Mouse (Mus musculus) stomach, postnatal 0 days (tissue): Measurements from ENCODE around the gene Tspan32. TPM values are rescaled to one million over a fixed set of nuclear protein-coding genes. Genes with fewer than 3 reads are reported as not detected.

Source experiments
- ATAC-seq: fragments of 200-750 bp; cut with Nextera tagmentation; 2 replicates; pipeline ENCODE4 v1.8.0; 2017; ENCODE audit not compliant: low FRiP score, low TSS enrichment
- DNase-seq: peaks from one replicate; pipeline ENCODE4 v3.0.0-alpha.2; 2016; ENCODE audit warnings: low spot score
- H3K27ac ChIP-seq: fragments of 300-500 bp; sonication (generic); replicated peaks from 2 replicates; pipeline ENCODE4 v1.5.1; 2014; ENCODE audit warnings: mild to moderate bottlenecking, control low read depth
- H3K27me3 ChIP-seq: fragments of 300-500 bp; sonication (generic); 2 replicates; pipeline ENCODE4 v1.6.1; 2014; ENCODE audit warnings: low read length; ENCODE audit not compliant: control insufficient read depth, insufficient read depth
- H3K36me3 ChIP-seq: fragments of 300-500 bp; sonication (generic); 2 replicates; pipeline ENCODE4 v1.6.1; 2014; ENCODE audit warnings: low read length, mixed read lengths; ENCODE audit not compliant: control insufficient read depth, insufficient read depth
- H3K4me1 ChIP-seq: fragments of 300-500 bp; sonication (generic); replicated peaks from 2 replicates; pipeline ENCODE4 v1.6.1; 2014; ENCODE audit warnings: antibody characterized with exemption; ENCODE audit not compliant: control insufficient read depth, insufficient read depth
- H3K4me2 ChIP-seq: fragments of 300-500 bp; sonication (generic); replicated peaks from 2 replicates; pipeline ENCODE4 v1.6.1; 2014; ENCODE audit warnings: low read depth, mild to moderate bottlenecking, control low read depth, moderate library complexity
- H3K4me3 ChIP-seq: fragments of 300-500 bp; sonication (generic); 2 replicates; pipeline ENCODE4 v1.5.1; 2014; ENCODE audit warnings: low read depth, low read length, control low read depth
- H3K9ac ChIP-seq: fragments of 300-500 bp; sonication (generic); 2 replicates; pipeline ENCODE4 v1.6.1; 2014; ENCODE audit warnings: mild to moderate bottlenecking, low read length, control low read depth, mixed read lengths
- H3K9me3 ChIP-seq: fragments of 300-500 bp; sonication (generic); 2 replicates; pipeline ENCODE4 v1.6.1; 2016; ENCODE audit warnings: low read length; ENCODE audit not compliant: control insufficient read depth
- CTCF ChIP-seq: IDR thresholded peaks from 2 replicates; pipeline ENCODE4 v1.5.1; 2016; ENCODE audit warnings: antibody characterized with exemption, low read depth, mild to moderate bottlenecking, moderate library complexity
- EP300 ChIP-seq: optimal IDR thresholded peaks from 2 replicates; pipeline ENCODE3; 2016; ENCODE audit warnings: antibody characterized with exemption
- WGBS: fragments of 180-500 bp; shearing (Covaris S2); extraction: QIAGEN DNeasy Blood & Tissue Kit; methylation state at CpG from one replicate; pipeline ENCODE4 v1.1.7; 2014; 5-methylcytosine and 5-hydroxymethylcytosine counted together
- polyA plus RNA-seq: library from polyadenylated mRNA; unstranded; fragments of >200 nt; fragmentation: Nextera tagmentation; extraction: Ambion mirVana; gene quantifications from 2 replicates; pipeline ENCODE4 v1.2.1, GENCODE M21; 2015

Gene Tspan32
- polyA plus RNA-seq, 1 experiment from 2014 or later = 0.61 TPM

- Histone ChIP-seq H3K36me3 (no peaks in the 10 kb centered on the region), H3K4me2 (no peak overlapping the region), H3K9me3 (no peaks in the 10 kb centered on the region), H3K4me3 (no peak overlapping the region), H3K9ac (no peak overlapping the region), H3K4me1 (no peaks in the 10 kb centered on the region), H3K27me3 (no peaks in the 10 kb centered on the region), H3K27ac (no peak overlapping the region)
- no peak for DNase-seq
- WGBS = 63% methylated on average over 7 of the region's 7 CpGs
- ATAC-seq = no peak
- TF ChIP-seq CTCF (no peak), EP300 (no peak)
Measured at GRCm38 (mm10) chr7:143046358-143046757, 41.5 kb downstream of the Tspan32 start.

GRCm38 (mm10) chr7:143049331-143049730, 44.5 kb downstream of the Tspan32 start:
- DNase-seq = no peak
- Histone ChIP-seq H3K27ac (no peak overlapping the region), H3K4me2 (no peak overlapping the region), H3K9me3 (no peaks in the 10 kb centered on the region), H3K27me3 (no peaks in the 10 kb centered on the region), H3K4me1 (peaks cover 2% of the 10 kb centered on the region; the same call in 1 of the 2 replicates), H3K36me3 (no peaks in the 10 kb centered on the region), H3K9ac (no peak overlapping the region), H3K4me3 (no peak overlapping the region)
- no peak for ATAC-seq
- TF ChIP-seq EP300 (no peak), CTCF (no peak)
- 78% methylated on average over 3 of the region's 3 CpGs for WGBS

- Histone ChIP-seq H3K27ac (no peak overlapping the region), H3K4me2 (no peak overlapping the region), H3K4me1 (peaks cover 8% of the 10 kb centered on the region; the same call in 1 of the 2 replicates), H3K27me3 (no peaks in the 10 kb centered on the region), H3K9ac (no peak overlapping the region), H3K4me3 (no peak overlapping the region), H3K36me3 (no peaks in the 10 kb centered on the region), H3K9me3 (no peaks in the 10 kb centered on the region)
- no peak for TF ChIP-seq EP300
- ATAC-seq (no peak), DNase-seq (no peak)
- 95% methylated on average over 3 of the region's 3 CpGs for WGBS
Measured at GRCm38 (mm10) chr7:143049841-143050816, 45.3 kb downstream of the Tspan32 start.

- no peak overlapping the region for H3K4me3 ChIP-seq
Measured at GRCm38 (mm10) chr7:143051316-143051715, 46.5 kb downstream of the Tspan32 start.

GRCm38 (mm10) chr7:143052626-143053007, 47.8 kb downstream of the Tspan32 start, which contains the start of gene Cd81:
Gene Cd81 (plus strand): TSS chr7:143052739.
- no peaks in the 10 kb centered on the region for H3K36me3 ChIP-seq
- H3K9me3 ChIP-seq = no peaks in the 10 kb centered on the region
- peak within 1 kb of the TSS; percentile 92 for H3K4me2 ChIP-seq
- H3K4me1 ChIP-seq = peaks cover 21% of the 10 kb centered on the region
- ATAC-seq = peak; percentile 83
- peak within 1 kb of the TSS; percentile 98 for H3K4me3 ChIP-seq
- under 1% methylated on average over 34 of the region's 37 CpGs for WGBS
- DNase-seq = peak; percentile 86
- H3K9ac ChIP-seq = peak within 1 kb of the TSS; percentile 96
- H3K27me3 ChIP-seq = no peaks in the 10 kb centered on the region
- peak within 1 kb of the TSS; percentile 96 for H3K27ac ChIP-seq
- TF ChIP-seq CTCF (no peak), EP300 (no peak)

More at GRCm38 (mm10) chr7:143051316-143051715, 46.5 kb downstream of the Tspan32 start:
- H3K36me3 ChIP-seq = no peaks in the 10 kb centered on the region
- H3K9ac ChIP-seq = no peak overlapping the region
- no peak overlapping the region for H3K27ac ChIP-seq
- no peak for ATAC-seq
- H3K4me1 ChIP-seq = peaks cover 15% of the 10 kb centered on the region; the same call in 1 of the 2 replicates
- no peak for DNase-seq
- TF ChIP-seq CTCF = no peak
- TF ChIP-seq EP300 = no peak
- WGBS = 59% methylated on average over 2 of the region's 2 CpGs
- no peak overlapping the region for H3K4me2 ChIP-seq
- H3K9me3 ChIP-seq = no peaks in the 10 kb centered on the region
- no peaks in the 10 kb centered on the region for H3K27me3 ChIP-seq
